Mouse (Mus musculus) heart, embryonic 13.5 days (tissue): ENCODE measurements around the gene Ints13. TPM values are rescaled to one million over a fixed set of nuclear protein-coding genes. Genes with fewer than 3 reads are reported as not detected.

Experiments
- ATAC-seq: fragments of 200-750 bp; cut with Nextera tagmentation; 2 replicates; pipeline ENCODE4 v1.8.0; 2017; ENCODE audit warnings: moderate TSS enrichment; ENCODE audit not compliant: insufficient number of reproducible peaks, low FRiP score, low TSS enrichment; ENCODE audit errors: extremely low read depth
- H3K27ac ChIP-seq: fragments of 300-500 bp; sonication (generic); replicated peaks from 2 replicates; pipeline ENCODE4 v1.5.1; 2015; ENCODE audit warnings: moderate library complexity, mild to moderate bottlenecking, inconsistent platforms
- H3K27me3 ChIP-seq: fragments of 300-500 bp; sonication (generic); replicated peaks from 2 replicates; pipeline ENCODE4 v1.6.1; 2015; ENCODE audit warnings: mild to moderate bottlenecking, inconsistent platforms
- H3K36me3 ChIP-seq: fragments of 300-500 bp; sonication (generic); 2 replicates; pipeline ENCODE4 v1.6.1; 2015; ENCODE audit warnings: mild to moderate bottlenecking, inconsistent platforms
- H3K4me1 ChIP-seq: fragments of 300-500 bp; sonication (generic); 2 replicates; pipeline ENCODE4 v1.6.1; 2015; ENCODE audit warnings: inconsistent platforms
- H3K4me2 ChIP-seq: fragments of 300-500 bp; sonication (generic); 2 replicates; pipeline ENCODE4 v1.6.1; 2015; ENCODE audit warnings: inconsistent platforms, mild to moderate bottlenecking, moderate library complexity
- H3K4me3 ChIP-seq: fragments of 300-500 bp; sonication (generic); 2 replicates; pipeline ENCODE4 v1.5.1; 2015; ENCODE audit warnings: moderate library complexity, mild to moderate bottlenecking, inconsistent platforms
- H3K9ac ChIP-seq: fragments of 300-500 bp; sonication (generic); 2 replicates; pipeline ENCODE4 v1.6.1; 2015; ENCODE audit warnings: inconsistent platforms, mild to moderate bottlenecking, moderate library complexity
- H3K9me3 ChIP-seq: fragments of 300-500 bp; sonication (generic); 2 replicates; pipeline ENCODE4 v1.6.1; 2016; ENCODE audit warnings: inconsistent platforms
- WGBS: fragments of 180-500 bp; shearing (Covaris S2); methylation state at CpG from one replicate; pipeline ENCODE4 v1.1.7; 2015; ENCODE audit warnings: mixed read lengths; 5-methylcytosine and 5-hydroxymethylcytosine counted together
- polyA plus RNA-seq: library from polyadenylated mRNA; unstranded; fragments of >200 nt; fragmentation: Nextera tagmentation; extraction: Ambion mirVana; gene quantifications from 2 replicates; pipeline ENCODE4 v1.2.1, GENCODE M21; 2015

The Ints13 gene
- polyA plus RNA-seq = 43.4 and 50.9 TPM in 2 replicates

DNA sequence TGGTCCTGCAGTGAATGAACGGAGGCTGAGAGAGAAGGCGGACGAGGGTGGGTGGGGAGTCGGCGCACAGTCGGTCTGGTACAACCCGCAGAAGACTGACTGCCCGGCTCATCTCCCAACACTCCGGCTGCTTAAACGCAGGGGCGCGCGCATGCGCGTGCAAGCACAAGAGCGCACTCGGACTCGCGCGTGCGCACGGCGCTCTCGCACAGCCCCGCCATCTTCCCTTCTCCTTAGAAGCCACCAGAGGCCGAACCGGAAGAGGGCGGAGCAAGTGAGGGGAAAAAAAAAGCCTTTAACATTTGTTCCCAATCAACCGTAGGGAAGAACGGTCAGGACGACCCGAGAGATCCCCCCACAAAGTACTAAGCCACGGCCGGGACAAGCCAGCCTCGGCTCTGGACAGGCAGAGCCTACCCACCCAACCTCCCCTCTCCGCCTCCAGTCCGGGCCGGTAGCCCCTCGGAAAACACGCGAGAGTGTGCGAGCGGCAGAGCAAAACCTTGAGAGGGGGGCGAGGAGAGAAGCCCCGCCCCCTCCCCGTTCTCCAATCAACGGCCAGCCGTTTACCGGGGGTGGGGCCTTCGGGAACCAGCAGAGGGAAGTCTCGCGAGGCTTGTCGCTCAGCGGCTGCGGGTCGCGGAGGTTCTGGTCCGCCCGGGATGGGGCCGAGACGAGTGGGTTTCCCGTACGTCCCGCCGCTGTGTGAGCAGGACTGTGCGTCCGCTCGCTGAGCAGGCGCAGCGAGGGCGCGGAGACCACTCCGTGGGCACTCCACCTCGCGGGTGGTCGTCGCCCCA lies at the start of gene Ints13:
Ints13 (minus strand) TSS at position 526 of the 800 bp plus-strand sequence.
- under 1% methylated on average over 77 of the region's 77 CpGs for WGBS
- Histone ChIP-seq H3K9ac (peak within 1 kb of the TSS; percentile 98), H3K27ac (peak within 1 kb of the TSS; percentile 97), H3K4me1 (peaks cover 44% of the 10 kb centered on the region), H3K27me3 (no peaks in the 10 kb centered on the region), H3K4me2 (peak within 1 kb of the TSS; percentile 86), H3K4me3 (peak within 1 kb of the TSS; percentile 91), H3K36me3 (peaks cover 17% of the 10 kb centered on the region), H3K9me3 (no peaks in the 10 kb centered on the region)
- ATAC-seq = peak; percentile 92

DNA sequence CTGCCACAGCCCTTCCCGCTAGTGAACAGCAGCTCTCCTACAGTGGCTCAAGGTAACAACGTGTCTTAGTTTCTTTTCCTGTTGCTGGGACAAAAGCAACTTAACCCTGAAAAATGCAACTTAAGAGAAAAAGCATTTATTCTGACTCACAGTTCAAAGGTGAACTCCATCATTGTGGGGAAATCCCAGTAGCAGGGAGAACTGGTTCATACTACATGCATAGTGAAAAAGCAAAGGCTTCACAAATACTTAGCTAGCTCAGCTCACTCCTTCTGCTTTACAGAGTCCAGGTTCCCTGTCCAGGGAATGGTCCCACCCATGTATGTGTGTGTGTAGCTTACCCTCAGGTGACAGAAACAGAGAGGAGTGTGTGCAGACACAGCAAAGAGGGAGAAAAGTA lies 39.0 kb upstream of the Ints13 start:
- Histone ChIP-seq H3K36me3 (peaks cover 97% of the 10 kb centered on the region), H3K4me3 (no peak overlapping the region), H3K4me1 (peaks cover under 1% of the 10 kb centered on the region), H3K4me2 (no peak overlapping the region), H3K27me3 (no peaks in the 10 kb centered on the region), H3K27ac (no peak overlapping the region), H3K9me3 (no peaks in the 10 kb centered on the region), H3K9ac (no peak overlapping the region)
- 81% methylated on average over 2 of the region's 2 CpGs for WGBS
- ATAC-seq = no peak

DNA sequence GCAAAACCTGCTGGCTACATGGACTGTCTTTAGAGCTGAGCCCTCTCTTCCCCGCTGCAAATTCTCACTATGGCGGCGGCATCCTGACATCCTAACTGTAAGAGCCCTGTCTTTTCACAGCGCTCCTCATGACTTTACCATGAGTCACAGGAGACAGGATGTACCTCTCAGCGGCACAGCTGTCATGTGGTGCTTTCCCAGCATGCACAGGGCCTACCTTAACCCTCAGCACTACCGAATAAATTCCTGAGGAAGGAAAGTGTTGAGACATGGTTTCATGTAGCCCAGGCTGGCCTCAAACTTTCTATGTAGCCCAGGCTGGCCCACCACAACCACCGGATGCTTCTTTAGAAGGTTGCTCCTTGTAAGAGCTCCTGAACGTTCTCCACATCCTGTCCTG lies 38.3 kb upstream of the Ints13 start:
- ATAC-seq = no peak
- H3K4me3 ChIP-seq = no peak overlapping the region
- H3K4me2 ChIP-seq = no peak overlapping the region
- H3K9me3 ChIP-seq = no peaks in the 10 kb centered on the region
- no peak overlapping the region for H3K27ac ChIP-seq
- H3K9ac ChIP-seq = no peak overlapping the region
- H3K4me1 ChIP-seq = no peaks in the 10 kb centered on the region
- 89% methylated on average over 8 of the region's 8 CpGs for WGBS
- H3K36me3 ChIP-seq = peaks cover 96% of the 10 kb centered on the region
- H3K27me3 ChIP-seq = no peaks in the 10 kb centered on the region

DNA sequence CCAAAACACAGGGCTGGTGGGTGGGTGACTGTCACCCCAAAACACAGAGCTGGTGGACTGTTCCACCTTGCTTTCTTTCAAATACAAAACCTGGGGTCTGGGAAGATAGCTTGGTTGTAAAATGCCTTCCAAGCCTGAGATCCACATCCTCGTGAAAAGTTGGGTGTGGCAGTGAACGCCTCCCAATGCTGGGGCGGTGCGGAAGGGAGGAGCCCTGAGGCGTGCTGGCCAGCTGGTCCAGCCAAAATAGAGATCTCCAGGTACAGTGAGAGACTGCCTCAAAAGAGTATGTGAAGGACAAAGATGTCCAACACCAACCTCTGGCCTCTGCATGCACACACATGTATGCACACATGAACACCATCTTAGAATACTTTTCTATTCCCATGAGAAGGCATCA lies 36.9 kb upstream of the Ints13 start:
- peaks cover 95% of the 10 kb centered on the region for H3K36me3 ChIP-seq
- H3K4me1 ChIP-seq = no peaks in the 10 kb centered on the region
- 85% methylated on average over 5 of the region's 5 CpGs for WGBS
- no peak overlapping the region for H3K27ac ChIP-seq
- no peak for ATAC-seq
- H3K4me2 ChIP-seq = no peak overlapping the region
- H3K27me3 ChIP-seq = no peaks in the 10 kb centered on the region
- H3K4me3 ChIP-seq = no peak overlapping the region
- no peaks in the 10 kb centered on the region for H3K9me3 ChIP-seq
- H3K9ac ChIP-seq = no peak overlapping the region

DNA sequence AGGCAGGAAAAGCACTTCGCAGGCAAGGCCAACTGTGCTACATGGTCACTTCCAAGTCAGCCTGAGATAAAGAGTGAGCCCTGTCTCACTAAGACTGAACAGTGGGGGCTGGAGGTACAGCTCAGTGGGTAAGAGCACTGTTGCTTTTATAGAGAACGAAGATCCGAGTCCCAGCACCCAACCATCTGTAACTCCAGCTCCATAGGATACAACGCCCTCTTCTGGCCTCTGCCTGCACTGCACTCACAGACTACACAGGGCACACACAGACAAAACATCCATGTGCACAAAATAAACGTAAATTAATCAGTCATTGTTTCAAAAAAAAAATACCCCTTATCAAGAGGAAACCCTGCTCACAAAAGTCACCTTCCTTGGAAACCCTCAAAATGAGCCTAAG lies 36.3 kb upstream of the Ints13 start:
- H3K4me1 ChIP-seq = no peaks in the 10 kb centered on the region
- peaks cover 96% of the 10 kb centered on the region for H3K36me3 ChIP-seq
- H3K4me3 ChIP-seq = no peak overlapping the region
- WGBS = 87% methylated on average over 5 of the region's 5 CpGs
- H3K9ac ChIP-seq = no peak overlapping the region
- H3K27me3 ChIP-seq = no peaks in the 10 kb centered on the region
- ATAC-seq = no peak
- no peak overlapping the region for H3K4me2 ChIP-seq
- no peak overlapping the region for H3K27ac ChIP-seq
- no peaks in the 10 kb centered on the region for H3K9me3 ChIP-seq

DNA sequence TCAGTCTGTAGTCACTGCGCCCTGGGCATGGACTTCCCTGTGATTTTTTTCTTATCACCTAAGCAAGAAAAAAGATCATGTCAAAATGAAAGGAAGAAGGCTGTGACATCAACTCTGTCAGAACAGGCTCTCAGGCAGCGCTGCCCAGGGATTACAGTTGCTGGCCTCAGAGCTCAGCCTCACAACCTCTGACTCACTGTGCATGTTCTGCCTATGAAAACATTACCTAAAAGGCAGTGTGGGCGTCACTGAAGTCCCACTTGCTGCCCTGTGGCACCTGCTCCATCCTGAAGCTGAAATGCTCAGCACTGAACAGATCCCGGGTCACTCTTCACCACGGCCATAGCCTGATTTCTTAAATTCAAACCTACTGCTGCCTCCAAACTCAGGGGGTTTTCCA lies 35.1 kb upstream of the Ints13 start:
- Histone ChIP-seq H3K9me3 (no peaks in the 10 kb centered on the region), H3K4me1 (no peaks in the 10 kb centered on the region), H3K36me3 (peaks cover 96% of the 10 kb centered on the region), H3K4me2 (no peak overlapping the region), H3K9ac (no peak overlapping the region), H3K27ac (no peak overlapping the region), H3K4me3 (no peak overlapping the region), H3K27me3 (no peaks in the 10 kb centered on the region)
- 89% methylated on average over 5 of the region's 5 CpGs for WGBS
- ATAC-seq = no peak

DNA sequence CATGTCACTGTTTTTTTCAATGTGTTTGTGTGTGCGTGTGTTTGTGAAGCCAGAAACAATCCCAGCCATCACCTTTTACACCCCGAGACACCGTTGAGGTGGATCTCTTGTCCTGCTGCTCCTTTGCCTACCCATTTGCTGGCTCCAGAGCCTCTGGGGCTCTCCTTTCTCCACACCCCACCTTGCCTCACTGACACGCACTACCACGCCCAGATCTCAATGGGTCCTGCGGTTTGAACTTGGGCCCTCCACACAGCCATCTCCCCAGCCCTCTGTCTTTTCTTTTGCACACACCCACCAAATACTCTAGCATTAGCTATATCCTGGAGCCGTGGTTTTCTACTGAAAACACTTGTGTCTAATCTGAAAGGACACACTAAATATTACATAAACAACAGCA lies 34.3 kb upstream of the Ints13 start:
- Histone ChIP-seq H3K4me1 (no peaks in the 10 kb centered on the region), H3K4me2 (no peak overlapping the region), H3K4me3 (no peak overlapping the region), H3K36me3 (peaks cover 96% of the 10 kb centered on the region), H3K27me3 (no peaks in the 10 kb centered on the region), H3K9ac (no peak overlapping the region), H3K27ac (no peak overlapping the region), H3K9me3 (no peaks in the 10 kb centered on the region)
- WGBS = 89% methylated on average over 7 of the region's 7 CpGs
- ATAC-seq = no peak

DNA sequence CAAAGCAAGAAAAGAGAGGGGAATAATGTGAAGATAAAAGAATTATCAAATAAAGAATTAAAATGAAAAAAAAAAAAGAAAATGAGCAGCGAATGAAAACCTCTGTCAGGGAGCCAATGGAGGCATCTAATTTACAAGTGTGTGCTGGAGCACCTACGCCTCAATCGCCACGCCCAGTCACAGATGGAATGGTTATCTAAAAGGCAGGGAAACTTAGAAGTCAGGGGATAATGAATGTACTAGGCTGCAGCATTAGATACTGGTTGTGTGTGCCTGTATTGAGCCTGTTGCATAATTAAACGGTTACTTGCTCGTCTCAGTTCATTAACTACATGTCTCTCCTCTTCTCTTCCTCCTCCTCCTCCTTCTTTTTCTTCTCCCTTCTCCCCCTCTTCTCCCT lies 33.8 kb upstream of the Ints13 start:
- H3K27me3 ChIP-seq = no peaks in the 10 kb centered on the region
- no peak for ATAC-seq
- no peak overlapping the region for H3K27ac ChIP-seq
- WGBS = 83% methylated on average over 6 of the region's 6 CpGs
- no peaks in the 10 kb centered on the region for H3K4me1 ChIP-seq
- H3K36me3 ChIP-seq = peaks cover 96% of the 10 kb centered on the region
- no peak overlapping the region for H3K4me2 ChIP-seq
- H3K9ac ChIP-seq = no peak overlapping the region
- H3K9me3 ChIP-seq = no peaks in the 10 kb centered on the region
- no peak overlapping the region for H3K4me3 ChIP-seq

DNA sequence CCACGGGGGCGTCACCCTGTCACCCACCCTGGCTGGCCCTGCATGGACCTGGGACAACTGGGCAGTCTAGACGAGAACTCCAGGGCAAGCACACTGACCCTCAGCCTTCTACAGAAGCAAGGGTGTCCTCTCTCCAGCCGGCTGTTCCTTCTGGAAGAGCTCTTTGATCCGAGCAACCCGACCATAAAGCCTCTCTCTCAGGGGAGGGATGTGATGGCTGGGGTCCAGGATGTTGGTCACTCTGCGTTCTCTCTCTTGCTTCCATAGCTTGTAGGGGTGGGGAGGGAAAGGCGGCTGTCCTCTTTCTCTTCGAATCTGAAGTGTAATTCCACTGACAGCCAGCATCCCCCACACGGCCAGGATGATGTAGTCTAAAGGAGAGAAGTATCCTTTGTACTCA lies 26.0 kb upstream of the Ints13 start:
- Histone ChIP-seq H3K9ac (no peak overlapping the region), H3K9me3 (no peaks in the 10 kb centered on the region), H3K27ac (no peak overlapping the region), H3K27me3 (no peaks in the 10 kb centered on the region), H3K36me3 (peaks cover 96% of the 10 kb centered on the region), H3K4me1 (no peaks in the 10 kb centered on the region), H3K4me2 (no peak overlapping the region), H3K4me3 (no peak overlapping the region)
- WGBS = 81% methylated on average over 10 of the region's 10 CpGs
- no peak for ATAC-seq

DNA sequence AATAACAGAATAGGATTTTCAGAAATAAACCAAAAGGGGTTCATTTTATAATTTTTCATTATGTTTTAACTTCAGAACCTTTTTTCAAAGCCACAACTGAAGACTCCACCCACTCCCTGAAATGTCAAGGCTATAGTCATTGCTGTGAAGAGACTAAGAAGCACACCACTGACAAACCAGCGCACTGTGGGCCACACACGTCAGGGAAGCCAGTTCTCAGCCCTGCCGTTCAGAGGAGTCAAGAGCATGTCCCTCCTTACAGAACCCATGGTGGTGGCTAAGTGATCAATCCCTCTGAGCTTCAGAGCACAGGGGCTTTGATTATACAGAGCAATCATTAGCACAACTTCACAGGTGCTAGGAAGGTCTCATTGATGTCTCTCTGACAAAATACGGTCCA lies 25.0 kb upstream of the Ints13 start:
- Histone ChIP-seq H3K27me3 (no peaks in the 10 kb centered on the region), H3K9me3 (no peaks in the 10 kb centered on the region), H3K4me1 (no peaks in the 10 kb centered on the region), H3K4me2 (no peak overlapping the region), H3K4me3 (no peak overlapping the region), H3K36me3 (peaks cover 94% of the 10 kb centered on the region), H3K9ac (no peak overlapping the region), H3K27ac (no peak overlapping the region)
- no peak for ATAC-seq
- WGBS = 77% methylated on average over 4 of the region's 4 CpGs

DNA sequence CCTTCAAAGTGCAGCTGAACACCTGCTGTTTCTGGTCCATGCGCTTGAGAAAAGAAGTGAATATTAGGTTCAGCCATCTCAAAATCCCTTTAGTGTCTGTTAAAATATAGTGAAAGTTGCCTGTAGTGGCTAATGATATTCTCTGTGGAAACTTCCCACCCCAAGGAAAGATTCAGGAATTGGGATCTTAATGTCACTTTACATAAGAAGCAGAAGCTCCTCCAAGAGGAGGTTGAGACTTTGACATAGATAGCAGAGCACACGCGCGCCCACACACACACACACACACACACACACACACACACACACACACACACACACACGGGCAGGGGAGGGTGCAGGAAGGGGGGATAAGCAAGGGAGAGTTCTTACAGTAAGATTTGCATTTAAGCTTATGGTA lies 7.5 kb upstream of the Ints13 start:
- peaks cover 49% of the 10 kb centered on the region for H3K36me3 ChIP-seq
- no peaks in the 10 kb centered on the region for H3K9me3 ChIP-seq
- no peak overlapping the region for H3K4me3 ChIP-seq
- 92% methylated on average over 5 of the region's 5 CpGs for WGBS
- peaks cover 22% of the 10 kb centered on the region for H3K4me1 ChIP-seq
- H3K27ac ChIP-seq = no peak overlapping the region
- no peak for ATAC-seq
- no peak overlapping the region for H3K9ac ChIP-seq
- no peak overlapping the region for H3K4me2 ChIP-seq
- H3K27me3 ChIP-seq = no peaks in the 10 kb centered on the region

DNA sequence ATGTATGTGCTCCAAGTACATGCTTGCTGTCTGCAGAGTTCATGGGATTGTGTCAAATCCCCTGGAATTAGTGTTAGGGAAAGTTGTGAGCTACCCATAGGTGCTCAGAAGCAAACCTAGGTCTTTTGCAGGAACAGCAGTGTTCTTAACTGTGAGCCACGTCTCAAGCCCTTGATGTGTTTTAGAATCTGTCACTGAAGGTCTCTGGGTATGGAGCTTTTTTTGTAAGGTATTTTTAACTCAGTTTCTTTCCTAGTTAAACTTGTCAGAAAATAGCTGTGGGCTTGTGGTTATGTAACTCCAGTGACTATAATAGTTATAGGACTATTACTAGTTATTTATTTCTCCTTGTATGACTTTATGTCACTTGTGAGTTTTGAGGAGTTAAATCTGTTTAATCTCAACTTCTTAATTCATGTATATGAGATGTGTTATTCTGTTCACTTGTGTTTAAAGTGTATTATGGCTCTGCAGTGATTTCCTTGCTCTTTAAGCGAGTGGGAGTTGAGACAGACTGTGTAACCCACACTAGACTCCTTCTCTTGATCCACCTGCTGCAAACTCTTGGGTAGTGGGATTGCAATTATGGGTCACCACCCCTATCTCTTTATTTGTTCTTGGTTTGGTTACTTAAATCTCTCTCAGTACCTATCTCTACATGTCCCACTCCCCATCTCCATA lies 5.9 kb upstream of the Ints13 start:
- Histone ChIP-seq H3K4me3 (no peak overlapping the region), H3K27ac (no peak overlapping the region), H3K9ac (no peak overlapping the region), H3K4me1 (peaks cover 34% of the 10 kb centered on the region), H3K9me3 (no peaks in the 10 kb centered on the region), H3K36me3 (peaks cover 33% of the 10 kb centered on the region), H3K4me2 (no peak overlapping the region), H3K27me3 (no peaks in the 10 kb centered on the region)
- no peak for ATAC-seq
- 69% methylated on average over 2 of the region's 2 CpGs for WGBS
